Mouse (Mus musculus) midbrain, embryonic 14.5 days (tissue): ENCODE measurements around the gene Fgl2. TPM values are rescaled to one million over a fixed set of nuclear protein-coding genes. Genes with fewer than 3 reads are reported as not detected.

Source experiments
- ATAC-seq: fragments of 200-750 bp; cut with Nextera tagmentation; 2 replicates; pipeline ENCODE4 v1.8.0; 2017; ENCODE audit warnings: moderate number of reproducible peaks, moderate library complexity; ENCODE audit not compliant: low FRiP score, low TSS enrichment
- DNase-seq: peaks from one replicate; pipeline ENCODE4 v3.0.0-alpha.2; 2015
- H3K27ac ChIP-seq: fragments of 300-500 bp; sonication (generic); replicated peaks from 2 replicates; pipeline ENCODE4 v1.5.1; 2014; ENCODE audit warnings: mild to moderate bottlenecking, low read depth, low read length, moderate library complexity
- H3K27me3 ChIP-seq: fragments of 300-500 bp; sonication (generic); 2 replicates; pipeline ENCODE4 v1.6.1; 2014; ENCODE audit warnings: low read length, control low read depth, mixed read lengths; ENCODE audit not compliant: control insufficient read depth, insufficient read depth
- H3K36me3 ChIP-seq: fragments of 300-500 bp; sonication (generic); 2 replicates; pipeline ENCODE4 v1.6.1; 2014; ENCODE audit warnings: low read length, control low read depth; ENCODE audit not compliant: control insufficient read depth, insufficient read depth
- H3K4me1 ChIP-seq: fragments of 300-500 bp; sonication (generic); 2 replicates; pipeline ENCODE4 v1.6.1; 2014; ENCODE audit warnings: mild to moderate bottlenecking, antibody characterized with exemption, low read length, control low read depth; ENCODE audit not compliant: control insufficient read depth, insufficient read depth
- H3K4me2 ChIP-seq: fragments of 300-500 bp; sonication (generic); 2 replicates; pipeline ENCODE4 v1.6.1; 2014; ENCODE audit warnings: mild to moderate bottlenecking, low read length, moderate library complexity
- H3K4me3 ChIP-seq: fragments of 300-500 bp; sonication (generic); replicated peaks from 2 replicates; pipeline ENCODE4 v1.5.1; 2014; ENCODE audit warnings: low read depth, low read length
- H3K9ac ChIP-seq: fragments of 300-500 bp; sonication (generic); replicated peaks from 2 replicates; pipeline ENCODE4 v1.6.1; 2014; ENCODE audit warnings: mild to moderate bottlenecking, low read length, moderate library complexity
- H3K9me3 ChIP-seq: fragments of 300-500 bp; sonication (generic); 2 replicates; pipeline ENCODE4 v1.6.1; 2016; ENCODE audit warnings: low read length, control low read depth, mixed read lengths; ENCODE audit not compliant: control insufficient read depth
- WGBS: fragments of 180-500 bp; shearing (Covaris S2); extraction: QIAGEN DNeasy Blood & Tissue Kit; methylation state at CpG from one replicate; pipeline ENCODE4 v1.1.7; 2014; 5-methylcytosine and 5-hydroxymethylcytosine counted together
- polyA plus RNA-seq: library from polyadenylated mRNA; unstranded; fragments of >200 nt; fragmentation: Nextera tagmentation; extraction: Ambion mirVana; gene quantifications from 2 replicates; pipeline ENCODE4 v1.2.1, GENCODE M21; 2014

The Fgl2 gene
- polyA plus RNA-seq, 1 experiment from 2014 or later = 2.3 TPM

GRCm38 (mm10) chr5:21378397-21378796, 6.0 kb downstream of the Fgl2 start:
- Histone ChIP-seq H3K9me3 (no peaks in the 10 kb centered on the region), H3K4me3 (no peak overlapping the region), H3K27ac (no peak overlapping the region), H3K4me1 (no peaks in the 10 kb centered on the region), H3K27me3 (no peaks in the 10 kb centered on the region), H3K4me2 (no peak overlapping the region), H3K36me3 (no peaks in the 10 kb centered on the region), H3K9ac (no peak overlapping the region)
- no peak for ATAC-seq
- 78% methylated on average over 2 of the region's 2 CpGs for WGBS
- no peak for DNase-seq

DNA sequence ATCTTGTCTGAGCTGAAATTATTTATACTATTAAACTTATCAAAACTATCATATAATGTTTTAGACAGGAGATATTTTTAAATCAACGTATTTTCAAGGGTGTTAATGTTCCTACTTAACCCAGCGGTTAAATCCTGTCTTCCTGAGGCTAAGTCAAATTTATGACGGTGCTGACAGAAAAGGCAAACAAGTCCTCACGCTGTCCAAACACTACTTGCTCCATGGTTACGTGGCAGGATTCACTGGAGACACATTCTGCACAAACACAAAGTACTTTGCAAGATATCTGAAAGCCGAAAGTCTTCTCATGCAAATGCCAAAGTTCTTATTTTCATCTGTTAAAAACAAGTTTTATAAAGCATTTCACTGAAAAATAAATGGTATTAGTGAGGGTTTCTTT, 9.5 kb downstream of the Fgl2 start:
- H3K36me3 ChIP-seq = no peaks in the 10 kb centered on the region

DNA sequence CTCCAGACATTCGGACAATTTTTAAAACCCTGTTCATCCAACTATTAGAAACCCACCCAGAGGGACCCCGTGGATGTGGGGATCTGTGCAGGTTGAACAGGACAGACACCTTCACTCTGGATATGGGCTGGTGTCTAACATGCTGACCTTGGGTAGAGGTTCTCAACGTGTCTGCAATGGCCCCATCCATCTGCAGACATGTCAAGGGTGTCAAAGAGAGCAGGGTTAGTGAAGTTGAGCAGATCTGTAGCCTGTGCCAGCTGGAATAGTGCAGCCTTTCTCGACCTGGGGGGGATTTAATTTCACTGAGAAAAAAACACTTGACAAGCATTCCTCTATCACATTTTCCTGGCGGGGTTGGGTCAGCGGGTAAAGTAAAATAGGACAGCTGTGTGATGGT, 10.2 kb downstream of the Fgl2 start:
- H3K36me3 ChIP-seq = no peaks in the 10 kb centered on the region
- H3K4me1 ChIP-seq = no peaks in the 10 kb centered on the region
- H3K9ac ChIP-seq = no peak overlapping the region
- WGBS = 78% methylated on average over 6 of the region's 6 CpGs
- no peaks in the 10 kb centered on the region for H3K27me3 ChIP-seq
- ATAC-seq (peak; percentile 27; the same call in 1 of the 2 replicates), DNase-seq (no peak)
- no peaks in the 10 kb centered on the region for H3K9me3 ChIP-seq
- no peak overlapping the region for H3K4me3 ChIP-seq
- H3K27ac ChIP-seq = no peak overlapping the region
- H3K4me2 ChIP-seq = no peak overlapping the region

More for the DNA sequence above, 9.5 kb downstream of the Fgl2 start:
- no peak for ATAC-seq
- H3K27me3 ChIP-seq = no peaks in the 10 kb centered on the region
- no peaks in the 10 kb centered on the region for H3K4me1 ChIP-seq
- H3K9me3 ChIP-seq = no peaks in the 10 kb centered on the region
- no peak overlapping the region for H3K4me3 ChIP-seq
- H3K9ac ChIP-seq = no peak overlapping the region
- no peak for DNase-seq
- no peak overlapping the region for H3K27ac ChIP-seq
- no peak overlapping the region for H3K4me2 ChIP-seq
- WGBS = 69% methylated on average over 6 of the region's 6 CpGs

DNA sequence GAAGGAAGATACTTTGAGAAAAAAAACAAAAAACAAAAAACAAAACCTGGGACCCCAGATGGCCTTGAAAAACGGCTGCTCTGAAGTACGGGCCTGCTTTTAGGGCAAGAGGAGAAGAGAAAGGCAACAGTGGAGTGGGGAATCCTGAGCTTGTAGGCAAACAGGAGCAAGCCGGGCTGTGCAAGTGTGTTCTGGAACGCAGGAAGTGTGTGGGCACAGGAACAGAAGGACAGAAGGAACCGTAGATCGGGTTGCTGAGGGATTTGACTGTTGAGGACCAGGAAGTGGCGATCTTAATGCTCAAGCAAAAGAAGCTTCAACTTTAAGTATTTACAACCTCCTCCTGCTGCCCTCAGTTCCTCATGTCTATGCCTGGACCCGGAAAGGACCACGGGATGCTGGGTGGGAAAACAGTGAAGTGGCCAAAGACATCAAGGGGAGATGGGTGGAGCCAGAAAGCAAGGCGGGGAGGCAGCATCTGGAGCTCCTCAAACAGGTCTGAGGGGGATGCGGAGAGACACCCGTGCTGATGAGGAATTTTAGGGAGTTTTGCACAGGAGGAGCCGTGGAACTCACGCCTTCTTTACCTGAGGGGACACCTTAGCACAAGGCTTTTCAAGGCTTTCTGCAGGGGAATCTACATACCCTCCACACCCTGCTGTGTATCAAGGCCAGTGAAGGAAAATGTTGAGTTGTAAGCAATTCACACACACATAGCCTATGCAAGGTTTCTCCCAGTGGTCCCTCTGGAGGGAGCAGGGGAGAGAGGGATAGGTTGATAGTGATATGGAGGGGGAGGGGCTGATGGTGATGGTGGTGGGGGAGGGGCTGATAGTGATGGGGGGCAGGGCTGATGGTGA, 11.2 kb downstream of the Fgl2 start:
- Histone ChIP-seq H3K27me3 (no peaks in the 10 kb centered on the region), H3K4me2 (no peak overlapping the region), H3K4me3 (no peak overlapping the region), H3K4me1 (no peaks in the 10 kb centered on the region), H3K9me3 (no peaks in the 10 kb centered on the region), H3K9ac (no peak overlapping the region), H3K27ac (no peak overlapping the region), H3K36me3 (no peaks in the 10 kb centered on the region)
- WGBS = 58% methylated on average over 14 of the region's 14 CpGs
- DNase-seq (no peak), ATAC-seq (no peak)

DNA sequence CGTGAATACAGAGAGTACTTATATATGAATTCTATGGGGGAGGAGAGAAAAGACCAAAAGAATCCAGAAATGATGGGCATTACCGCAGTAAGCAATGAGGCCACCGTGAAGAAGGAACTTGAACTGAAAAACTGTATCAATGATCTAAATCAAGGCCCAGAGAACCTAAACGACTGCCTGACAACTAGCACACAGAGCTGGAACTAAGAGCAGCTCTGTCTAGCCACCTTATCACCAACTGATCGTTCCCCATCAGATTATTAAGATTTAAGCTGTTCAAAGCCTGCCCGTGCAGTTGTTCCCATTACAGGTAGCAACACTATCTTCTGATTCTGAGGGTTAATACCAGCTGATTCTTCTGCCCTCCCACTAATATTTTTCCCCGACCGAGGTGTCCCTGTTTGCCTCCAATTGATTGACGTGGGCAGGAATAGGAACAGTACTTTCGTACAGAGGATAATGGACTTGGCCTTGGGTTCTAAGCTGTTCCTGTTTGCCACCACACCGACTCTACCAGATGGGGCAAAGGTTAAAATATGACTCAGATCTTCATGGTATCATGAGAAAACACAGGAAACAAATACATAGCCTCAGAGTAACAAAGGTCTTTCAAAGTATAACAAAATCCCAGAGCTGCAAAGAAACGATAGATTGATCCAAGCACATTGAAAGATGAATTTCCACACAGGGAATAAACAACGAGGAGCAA, 12.0 kb downstream of the Fgl2 start:
- WGBS = 83% methylated on average over 13 of the region's 13 CpGs
- Histone ChIP-seq H3K4me2 (no peak overlapping the region), H3K27ac (no peak overlapping the region), H3K4me3 (no peak overlapping the region), H3K27me3 (no peaks in the 10 kb centered on the region), H3K36me3 (no peaks in the 10 kb centered on the region), H3K4me1 (no peaks in the 10 kb centered on the region), H3K9me3 (no peaks in the 10 kb centered on the region), H3K9ac (no peak overlapping the region)
- ATAC-seq (no peak), DNase-seq (no peak)

- no peaks in the 10 kb centered on the region for H3K4me1 ChIP-seq
- H3K27me3 ChIP-seq = no peaks in the 10 kb centered on the region
- no peak overlapping the region for H3K27ac ChIP-seq
- DNase-seq = no peak
- no peak for ATAC-seq
- no peaks in the 10 kb centered on the region for H3K9me3 ChIP-seq
- H3K36me3 ChIP-seq = no peaks in the 10 kb centered on the region
- no peak overlapping the region for H3K4me3 ChIP-seq
- H3K4me2 ChIP-seq = no peak overlapping the region
- WGBS = 95% methylated on average over 9 of the region's 9 CpGs
- H3K9ac ChIP-seq = no peak overlapping the region
Measured at GRCm38 (mm10) chr5:21384976-21385375, 12.5 kb downstream of the Fgl2 start.

DNA sequence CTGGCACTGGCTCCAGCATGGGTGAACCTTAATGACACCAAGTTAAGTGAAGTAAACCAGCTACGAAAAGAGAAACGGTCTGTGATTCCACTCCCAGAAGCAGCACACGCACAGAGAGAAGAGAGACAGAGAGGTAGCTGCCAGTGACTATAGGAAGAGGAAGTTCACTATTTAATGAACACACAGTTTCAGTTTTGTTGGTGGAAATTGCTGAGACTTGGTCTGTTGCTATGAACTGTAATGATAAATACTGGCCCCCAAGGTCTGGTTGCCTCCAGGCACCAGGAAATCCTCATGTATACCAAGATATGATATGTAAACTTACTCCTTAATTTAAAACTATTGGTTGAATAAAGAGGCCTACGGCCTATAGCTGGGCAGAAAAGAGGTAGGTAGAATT, 14.0 kb downstream of the Fgl2 start:
- Histone ChIP-seq H3K27ac (no peak overlapping the region), H3K9me3 (no peaks in the 10 kb centered on the region), H3K4me1 (no peaks in the 10 kb centered on the region), H3K4me2 (no peak overlapping the region), H3K36me3 (no peaks in the 10 kb centered on the region), H3K27me3 (no peaks in the 10 kb centered on the region), H3K4me3 (no peak overlapping the region), H3K9ac (no peak overlapping the region)
- WGBS = 95% methylated on average over 4 of the region's 4 CpGs
- DNase-seq (no peak), ATAC-seq (no peak)

DNA sequence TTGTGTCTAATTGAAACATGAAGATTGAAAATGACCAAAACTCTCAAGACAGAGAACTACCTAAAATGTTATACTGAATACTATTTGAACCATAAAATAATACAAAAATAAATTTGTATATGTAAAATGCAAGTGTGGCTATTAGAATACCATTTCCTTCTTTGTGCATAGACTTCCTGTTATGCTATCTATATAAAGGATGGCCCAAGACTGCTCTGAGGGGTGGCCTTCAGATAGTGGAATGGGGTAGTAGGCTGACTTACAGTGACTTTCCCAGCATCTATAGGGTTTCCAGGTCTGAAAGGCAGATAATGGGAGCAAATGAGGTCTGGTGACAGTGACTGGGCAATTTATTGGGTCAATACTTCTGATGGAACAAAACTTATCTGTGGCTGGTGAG, 14.9 kb downstream of the Fgl2 start:
- no peaks in the 10 kb centered on the region for H3K9me3 ChIP-seq
- H3K4me2 ChIP-seq = no peak overlapping the region
- no peak overlapping the region for H3K27ac ChIP-seq
- H3K4me3 ChIP-seq = no peak overlapping the region
- no peaks in the 10 kb centered on the region for H3K36me3 ChIP-seq
- no peak overlapping the region for H3K9ac ChIP-seq
- DNase-seq (no peak), ATAC-seq (no peak)
- no peaks in the 10 kb centered on the region for H3K4me1 ChIP-seq
- H3K27me3 ChIP-seq = no peaks in the 10 kb centered on the region

- Histone ChIP-seq H3K4me2 (no peak overlapping the region), H3K4me3 (no peak overlapping the region), H3K9me3 (no peaks in the 10 kb centered on the region), H3K27ac (no peak overlapping the region), H3K36me3 (no peaks in the 10 kb centered on the region), H3K9ac (no peak overlapping the region), H3K4me1 (no peaks in the 10 kb centered on the region), H3K27me3 (no peaks in the 10 kb centered on the region)
- DNase-seq = no peak
- no peak for ATAC-seq
- WGBS = 83% methylated on average over 4 of the region's 4 CpGs
Measured at GRCm38 (mm10) chr5:21388855-21389254, 16.4 kb downstream of the Fgl2 start.
